Mouse (Mus musculus) cerebellum, postnatal 14 days (tissue): Measurements from ENCODE around the gene Slc2a8.

Experiments used
- DNase-seq, 2 experiments: peaks; one replicate each; pipeline ENCODE4 v3.0.0; 2021; ENCODE audit warnings: mixed read lengths in 2 of 2

The Slc2a8 gene

GRCm38 (mm10) chr2:32928947-32929829 is 52.7 kb downstream of the Slc2a8 start:
- no peak for DNase-seq

GRCm38 (mm10) chr2:32928235-32928946 is 53.5 kb downstream of the Slc2a8 start:
- DNase-seq = peak; percentile 89 to 93

- no peak for DNase-seq
Measured at GRCm38 (mm10) chr2:32927624-32928234, 54.2 kb downstream of the Slc2a8 start.

GRCm38 (mm10) chr2:32926330-32927075 is 55.4 kb downstream of the Slc2a8 start:
- peak in 1 of 2 experiments; percentile 50 for DNase-seq

GRCm38 (mm10) chr2:32924306-32924844 is 57.5 kb downstream of the Slc2a8 start:
- no peak for DNase-seq

- no peak for DNase-seq
Measured at GRCm38 (mm10) chr2:32923551-32924250, 58.2 kb downstream of the Slc2a8 start.
